Mouse (Mus musculus) lung, adult 2 months (tissue): ENCODE data around the gene Fgf3. TPM values are rescaled to one million over a fixed set of nuclear protein-coding genes. Genes with fewer than 3 reads are reported as not detected.

Experiments
- DNase-seq: peaks from one replicate; pipeline ENCODE4 v3.0.0; 2022
- H3K4me1 ChIP-seq: fragments of 200-500 bp; 2 replicates; pipeline ENCODE4 v1.6.1; 2011; ENCODE audit warnings: low read length; ENCODE audit not compliant: control insufficient read depth, insufficient read depth
- H3K4me3 ChIP-seq: fragments of 200-500 bp; replicated peaks from 2 replicates; pipeline ENCODE3; 2011; ENCODE audit warnings: low read depth, mild to moderate bottlenecking, control low read depth, low read length; ENCODE audit errors: extremely low read depth
- CTCF ChIP-seq: fragments of 200-500 bp; IDR thresholded peaks from 2 replicates; pipeline ENCODE4 v1.5.1; 2011; ENCODE audit warnings: mild to moderate bottlenecking, low read length, control low read depth; ENCODE audit not compliant: insufficient read depth
- POLR2A ChIP-seq: fragments of 200-500 bp; IDR thresholded peaks from 2 replicates; pipeline ENCODE4 v1.6.1; 2011; ENCODE audit warnings: low read depth, mild to moderate bottlenecking, control low read depth, low read length, borderline replicate concordance; ENCODE audit errors: extremely low read depth
- WGBS: fragments of 180-500 bp; shearing (Covaris S2); methylation state at CpG from one replicate; pipeline ENCODE4 v1.1.7; 2018; 5-methylcytosine and 5-hydroxymethylcytosine counted together
- polyA plus RNA-seq: library from polyadenylated mRNA; depleted of rRNA; stranded (reverse); fragments of >200 nt; gene quantifications from 2 replicates; pipeline ENCODE4 v1.2.3, GENCODE M21; 2012

Gene Fgf3
- polyA plus RNA-seq, 1 experiment: not detected

- 62% methylated on average over 4 of the region's 4 CpGs for WGBS
- no peak for DNase-seq
- H3K4me3 ChIP-seq: no peak overlapping the region
- H3K4me1 ChIP-seq: no peaks in the 10 kb centered on the region
- TF ChIP-seq CTCF (no peak), POLR2A (no peak)
These were observed 29.8 kb upstream of the Fgf3 start for GRCm38 (mm10) chr7:144807976-144808577.

GRCm38 (mm10) chr7:144811521-144811920 lies 26.4 kb upstream of the Fgf3 start:
- Histone ChIP-seq H3K4me3 (no peak overlapping the region), H3K4me1 (no peaks in the 10 kb centered on the region)
- no peak for TF ChIP-seq CTCF
- no peak for TF ChIP-seq POLR2A
- DNase-seq: no peak
- 31% methylated on average over 4 of the region's 4 CpGs for WGBS

GRCm38 (mm10) chr7:144821901-144822300 lies 16.0 kb upstream of the Fgf3 start:
- DNase-seq: no peak
- H3K4me3 ChIP-seq: no peak overlapping the region
- no peak for TF ChIP-seq CTCF
- TF ChIP-seq POLR2A: no peak
- 61% methylated on average over 7 of the region's 7 CpGs for WGBS
- no peaks in the 10 kb centered on the region for H3K4me1 ChIP-seq

GRCm38 (mm10) chr7:144823988-144824387 lies 13.9 kb upstream of the Fgf3 start:
- no peak for DNase-seq
- no peak for TF ChIP-seq POLR2A
- TF ChIP-seq CTCF: no peak
- Histone ChIP-seq H3K4me3 (no peak overlapping the region), H3K4me1 (no peaks in the 10 kb centered on the region)
- WGBS: 83% methylated on average over 2 of the region's 2 CpGs

GRCm38 (mm10) chr7:144828369-144828768 lies 9.5 kb upstream of the Fgf3 start:
- WGBS: 72% methylated on average over 11 of the region's 11 CpGs
- no peak overlapping the region for H3K4me3 ChIP-seq
- TF ChIP-seq CTCF: no peak
- TF ChIP-seq POLR2A: no peak
- DNase-seq: no peak
- H3K4me1 ChIP-seq: no peaks in the 10 kb centered on the region

GRCm38 (mm10) chr7:144838522-144839503 lies 930 bp downstream of the Fgf3 start:
- DNase-seq: no peak
- TF ChIP-seq POLR2A (no peak), CTCF (no peak)
- Histone ChIP-seq H3K4me1 (no peaks in the 10 kb centered on the region), H3K4me3 (no peak overlapping the region)
- WGBS: under 1% methylated on average over 94 of the region's 94 CpGs

- peak; percentile 62 for DNase-seq
- H3K4me3 ChIP-seq: no peak overlapping the region
- no peaks in the 10 kb centered on the region for H3K4me1 ChIP-seq
- TF ChIP-seq POLR2A: no peak
- TF ChIP-seq CTCF: peak; percentile 80
- WGBS: 18% methylated on average over 4 of the region's 4 CpGs
These were observed 8.3 kb downstream of the Fgf3 start for GRCm38 (mm10) chr7:144846158-144846557.

GRCm38 (mm10) chr7:144847067-144847466 lies 9.2 kb downstream of the Fgf3 start, which contains the start of gene Fgf4:
Gene Fgf4, plus strand, starts transcription at chr7:144847367.
- no peaks in the 10 kb centered on the region for H3K4me1 ChIP-seq
- DNase-seq: no peak
- no peak within 1 kb of the TSS for H3K4me3 ChIP-seq
- TF ChIP-seq CTCF: no peak
- TF ChIP-seq POLR2A: no peak

GRCm38 (mm10) chr7:144851321-144851720 lies 13.4 kb downstream of the Fgf3 start:
- 53% methylated on average over 3 of the region's 3 CpGs for WGBS
- TF ChIP-seq CTCF (no peak), POLR2A (no peak)
- no peak for DNase-seq
- Histone ChIP-seq H3K4me1 (no peaks in the 10 kb centered on the region), H3K4me3 (no peak overlapping the region)
